Mouse (Mus musculus) cerebellum, adult 11-12 months (tissue): ENCODE results near the gene Gpx1.
"Not testable (repeated sequence)": the region's sequence is repeated elsewhere in the genome, so short reads cannot be mapped to it uniquely, and the experiment has no call there.

Source experiments
- DNase-seq: peaks from one replicate; pipeline ENCODE4 v3.0.0; 2022

Gene Gpx1

GRCm38 (mm10) chr9:108338886-108339781 lies at the start of gene Gpx1:
Gene Gpx1 (plus strand): TSS chr9:108338903.
- DNase-seq: peak; percentile 86

- no peak for DNase-seq
These were observed 49.4 kb upstream of the Gpx1 start for GRCm38 (mm10) chr9:108289347-108289746.

GRCm38 (mm10) chr9:108290016-108290750 lies 48.5 kb upstream of the Gpx1 start, which contains the start of gene Nicn1:
Gene Nicn1 (plus strand): TSS chr9:108290429.
- DNase-seq: peak; percentile 93

GRCm38 (mm10) chr9:108290773-108291172 lies 47.9 kb upstream of the Gpx1 start:
- no peak for DNase-seq

GRCm38 (mm10) chr9:108296453-108297355 lies 42.0 kb upstream of the Gpx1 start, which contains the start of gene Amt:
Gene Amt (plus strand): TSS chr9:108296853.
- DNase-seq: peak; percentile 54

- no peak for DNase-seq
These were observed 36.9 kb upstream of the Gpx1 start for GRCm38 (mm10) chr9:108301853-108302252.

- no peak for DNase-seq
These were observed 34.0 kb upstream of the Gpx1 start for GRCm38 (mm10) chr9:108304716-108305115.

GRCm38 (mm10) chr9:108305170-108305569 lies 33.5 kb upstream of the Gpx1 start:
- peak; percentile 56 for DNase-seq

GRCm38 (mm10) chr9:108305629-108306520 lies 32.8 kb upstream of the Gpx1 start, which contains the start of the genes Rhoa and Tcta:
Gene Rhoa (plus strand): TSS chr9:108306129.
Gene Tcta (minus strand): TSS chr9:108306160.
- DNase-seq: peak; percentile 100

- DNase-seq: no peak
These were observed 32.1 kb upstream of the Gpx1 start for GRCm38 (mm10) chr9:108306571-108306980.

GRCm38 (mm10) chr9:108307021-108307807 lies 31.5 kb upstream of the Gpx1 start:
- no peak for DNase-seq

GRCm38 (mm10) chr9:108308141-108308540 lies 30.6 kb upstream of the Gpx1 start:
- no peak for DNase-seq

- DNase-seq: no peak
These were observed 21.1 kb upstream of the Gpx1 start for GRCm38 (mm10) chr9:108317572-108317971.

GRCm38 (mm10) chr9:108318462-108318861 lies 20.2 kb upstream of the Gpx1 start:
- DNase-seq: no peak

- not testable (repeated sequence) for DNase-seq
These were observed 16.6 kb upstream of the Gpx1 start for GRCm38 (mm10) chr9:108322054-108322453.

GRCm38 (mm10) chr9:108324784-108325183 lies 13.9 kb upstream of the Gpx1 start:
- no peak for DNase-seq

GRCm38 (mm10) chr9:108325811-108326210 lies 12.9 kb upstream of the Gpx1 start:
- no peak for DNase-seq

GRCm38 (mm10) chr9:108337848-108338550 lies 704 bp upstream of the Gpx1 start:
- no peak for DNase-seq

- DNase-seq: no peak
These were observed 185 bp upstream of the Gpx1 start for GRCm38 (mm10) chr9:108338551-108338885.

- peak; percentile 34 for DNase-seq
These were observed 1.2 kb downstream of the Gpx1 start for GRCm38 (mm10) chr9:108339886-108340257.
